Mouse (Mus musculus) cortical plate, adult 2 months (tissue): ENCODE measurements around the gene Pcyt2.

Experiments used
- CTCF ChIP-seq: fragments of 200-500 bp; IDR thresholded peaks from 2 replicates; pipeline ENCODE4 v1.5.1; 2011; ENCODE audit warnings: mild to moderate bottlenecking, control low read depth, low read length; ENCODE audit not compliant: insufficient read depth; ENCODE audit errors: extremely low read depth
- POLR2A ChIP-seq: fragments of 200-500 bp; IDR thresholded peaks from 2 replicates; pipeline ENCODE4 v1.6.1; 2011; ENCODE audit warnings: mild to moderate bottlenecking, low read length, control low read depth; ENCODE audit not compliant: insufficient read depth; ENCODE audit errors: extremely low read depth

DNA sequence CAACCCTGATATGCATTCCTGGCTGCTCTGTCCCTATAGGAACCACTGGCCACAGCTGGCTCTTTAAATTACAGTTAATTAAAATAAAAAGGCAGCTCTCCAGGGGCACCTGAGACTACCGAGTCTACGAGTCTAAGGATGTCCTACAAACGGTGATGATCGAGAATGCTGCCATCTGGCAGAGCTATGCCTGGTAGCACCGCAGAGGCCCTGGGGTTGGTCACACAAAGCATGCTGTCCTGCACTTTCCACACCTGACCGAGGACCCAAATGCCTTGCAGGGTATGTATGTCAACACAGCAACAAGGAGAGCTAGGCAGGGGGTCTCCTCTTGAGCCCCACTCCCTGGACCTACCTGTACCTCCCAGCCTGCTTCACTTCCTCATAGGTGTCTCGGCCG is 3.8 kb downstream of the Pcyt2 start:
- TF ChIP-seq CTCF, result no peak
- TF ChIP-seq POLR2A, result no peak
